Mouse (Mus musculus) hindbrain, embryonic 11.5 days (tissue): ENCODE data around the gene Uba52. TPM values are rescaled to one million over a fixed set of nuclear protein-coding genes. Genes with fewer than 3 reads are reported as not detected.

ENCODE experiments used
- ATAC-seq: fragments of 200-750 bp; cut with Nextera tagmentation; 2 replicates; pipeline ENCODE4 v1.8.0; 2017; ENCODE audit warnings: mild to moderate bottlenecking, moderate TSS enrichment, moderate library complexity; ENCODE audit not compliant: low FRiP score
- DNase-seq: peaks from one replicate; pipeline ENCODE4 v3.0.0-alpha.2; 2015; ENCODE audit warnings: low spot score
- H3K27ac ChIP-seq: fragments of 300-500 bp; sonication (generic); 2 replicates; pipeline ENCODE4 v1.5.1; 2014; ENCODE audit warnings: mild to moderate bottlenecking, low read depth, low read length
- H3K27me3 ChIP-seq: fragments of 300-500 bp; sonication (generic); 2 replicates; pipeline ENCODE4 v1.6.1; 2014; ENCODE audit warnings: mild to moderate bottlenecking, low read length, moderate library complexity, mixed read lengths; ENCODE audit not compliant: control insufficient read depth, insufficient read depth
- H3K36me3 ChIP-seq: fragments of 300-500 bp; sonication (generic); 2 replicates; pipeline ENCODE4 v1.6.1; 2014; ENCODE audit warnings: mild to moderate bottlenecking, low read length, moderate library complexity, mixed read lengths; ENCODE audit not compliant: control insufficient read depth, insufficient read depth
- H3K4me1 ChIP-seq: fragments of 300-500 bp; sonication (generic); replicated peaks from 2 replicates; pipeline ENCODE4 v1.6.1; 2014; ENCODE audit warnings: low read length, mixed read lengths; ENCODE audit not compliant: control insufficient read depth, insufficient read depth
- H3K4me2 ChIP-seq: fragments of 300-500 bp; sonication (generic); replicated peaks from 2 replicates; pipeline ENCODE4 v1.6.1; 2014; ENCODE audit warnings: mild to moderate bottlenecking, low read depth, low read length
- H3K4me3 ChIP-seq: fragments of 300-500 bp; sonication (generic); 2 replicates; pipeline ENCODE4 v1.5.1; 2014; ENCODE audit warnings: low read depth, low read length
- H3K9ac ChIP-seq: fragments of 300-500 bp; sonication (generic); 2 replicates; pipeline ENCODE4 v1.6.1; 2014; ENCODE audit warnings: low read depth, low read length
- H3K9me3 ChIP-seq: fragments of 300-500 bp; sonication (generic); 2 replicates; pipeline ENCODE4 v1.6.1; 2016; ENCODE audit warnings: low read length; ENCODE audit not compliant: control insufficient read depth
- WGBS: fragments of 180-500 bp; shearing (Covaris S2); extraction: QIAGEN DNeasy Blood & Tissue Kit; methylation state at CpG from one replicate; pipeline ENCODE4 v1.1.7; 2014; 5-methylcytosine and 5-hydroxymethylcytosine counted together
- polyA plus RNA-seq: library from polyadenylated mRNA; unstranded; fragments of >200 nt; fragmentation: Nextera tagmentation; extraction: Ambion mirVana; gene quantifications from 2 replicates; pipeline ENCODE4 v1.2.1, GENCODE M21; 2014

The Uba52 gene
- polyA plus RNA-seq, 1 experiment from 2014 or later: 814 TPM

GRCm38 (mm10) chr8:70493692-70494415, 16.7 kb downstream of the Uba52 start:
- 3% methylated on average over 46 of the region's 47 CpGs for WGBS
- no peak for DNase-seq
- Histone ChIP-seq H3K36me3 (no peaks in the 10 kb centered on the region), H3K9ac (no peak overlapping the region), H3K4me1 (peaks cover 13% of the 10 kb centered on the region), H3K4me2 (0 out of 2 replicates have a peak overlapping the region, but pooled peaks have one; percentile 4), H3K27ac (no peak overlapping the region), H3K9me3 (no peaks in the 10 kb centered on the region), H3K4me3 (peak overlapping the region; percentile 27), H3K27me3 (peaks cover 96% of the 10 kb centered on the region)
- no peak for ATAC-seq

- H3K27ac ChIP-seq: no peak within 1 kb of the TSS
- peak within 1 kb of the TSS; percentile 19; the same call in 1 of the 2 replicates for H3K9ac ChIP-seq
- whole genome bisulfite sequencing: under 1% methylated on average over 56 of the region's 93 CpGs
- H3K9me3 ChIP-seq: no peaks in the 10 kb centered on the region
- peak within 1 kb of the TSS; percentile 27 for H3K4me3 ChIP-seq
- peak; percentile 45 for DNase-seq
- H3K4me2 ChIP-seq: peak within 1 kb of the TSS; percentile 44
- peaks cover 97% of the 10 kb centered on the region for H3K27me3 ChIP-seq
- no peak for ATAC-seq
- H3K4me1 ChIP-seq: peaks cover 21% of the 10 kb centered on the region
- no peaks in the 10 kb centered on the region for H3K36me3 ChIP-seq
Measured at GRCm38 (mm10) chr8:70492664-70493640, 17.6 kb downstream of the Uba52 start, which contains the start of gene Crlf1. Gene Crlf1, plus strand, starts transcription at chr8:70493158.

GRCm38 (mm10) chr8:70490880-70491495, 19.6 kb downstream of the Uba52 start:
- Histone ChIP-seq H3K9me3 (no peaks in the 10 kb centered on the region), H3K27me3 (peaks cover 98% of the 10 kb centered on the region), H3K4me3 (no peak overlapping the region), H3K36me3 (no peaks in the 10 kb centered on the region), H3K4me1 (peaks cover 24% of the 10 kb centered on the region), H3K4me2 (no peak overlapping the region), H3K27ac (no peak overlapping the region), H3K9ac (no peak overlapping the region)
- 1% methylated on average over 20 of the region's 20 CpGs for WGBS
- DNase-seq (peak; percentile 45), ATAC-seq (no peak)

- no peak overlapping the region for H3K9ac ChIP-seq
- peaks cover 99% of the 10 kb centered on the region for H3K27me3 ChIP-seq
- ATAC-seq (no peak), DNase-seq (no peak)
- no peak overlapping the region for H3K27ac ChIP-seq
- no peak overlapping the region for H3K4me3 ChIP-seq
- peaks cover 22% of the 10 kb centered on the region for H3K4me1 ChIP-seq
- H3K9me3 ChIP-seq: no peaks in the 10 kb centered on the region
- 3% methylated on average over 10 of the region's 10 CpGs for WGBS
- no peak overlapping the region for H3K4me2 ChIP-seq
- H3K36me3 ChIP-seq: no peaks in the 10 kb centered on the region
Measured at GRCm38 (mm10) chr8:70490061-70490879, 20.3 kb downstream of the Uba52 start.

GRCm38 (mm10) chr8:70489576-70489975, 21.0 kb downstream of the Uba52 start:
- Histone ChIP-seq H3K4me3 (peak overlapping the region; percentile 16; the same call in 1 of the 2 replicates), H3K4me2 (peak overlapping the region; percentile 31), H3K9me3 (no peaks in the 10 kb centered on the region), H3K4me1 (peaks cover 19% of the 10 kb centered on the region), H3K27ac (no peak overlapping the region), H3K27me3 (peaks cover 98% of the 10 kb centered on the region), H3K36me3 (no peaks in the 10 kb centered on the region), H3K9ac (0 out of 2 replicates have a peak overlapping the region, but pooled peaks have one; percentile 23)
- DNase-seq: peak; percentile 39
- under 1% methylated on average over 32 of the region's 41 CpGs for WGBS
- ATAC-seq: no peak

- Histone ChIP-seq H3K9ac (no peak overlapping the region), H3K27me3 (peaks cover 98% of the 10 kb centered on the region)
- no peak for ATAC-seq
Measured at GRCm38 (mm10) chr8:70488931-70489470, 21.6 kb downstream of the Uba52 start.

GRCm38 (mm10) chr8:70487993-70488796, 22.4 kb downstream of the Uba52 start:
- H3K36me3 ChIP-seq: no peaks in the 10 kb centered on the region
- WGBS: 2% methylated on average over 55 of the region's 55 CpGs
- H3K9me3 ChIP-seq: no peaks in the 10 kb centered on the region
- H3K27me3 ChIP-seq: peaks cover 90% of the 10 kb centered on the region
- peaks cover 19% of the 10 kb centered on the region for H3K4me1 ChIP-seq
- ATAC-seq (no peak), DNase-seq (peak; percentile 59)
- no peak overlapping the region for H3K27ac ChIP-seq
- peak overlapping the region; percentile 38 for H3K4me2 ChIP-seq
- H3K4me3 ChIP-seq: peak overlapping the region; percentile 25
- H3K9ac ChIP-seq: peak overlapping the region; percentile 16; the same call in 1 of the 2 replicates

More at GRCm38 (mm10) chr8:70488931-70489470, 21.6 kb downstream of the Uba52 start:
- no peak overlapping the region for H3K27ac ChIP-seq
- H3K9me3 ChIP-seq: no peaks in the 10 kb centered on the region
- peak; percentile 42 for DNase-seq
- peak overlapping the region; percentile 16; the same call in 1 of the 2 replicates for H3K4me3 ChIP-seq
- 3% methylated on average over 14 of the region's 14 CpGs for WGBS
- no peaks in the 10 kb centered on the region for H3K36me3 ChIP-seq
- peak overlapping the region; percentile 31 for H3K4me2 ChIP-seq
- peaks cover 19% of the 10 kb centered on the region for H3K4me1 ChIP-seq
